Mouse (Mus musculus) midbrain, embryonic 14.5 days (tissue): ENCODE measurements around the gene Sertm1. TPM values are rescaled to one million over a fixed set of nuclear protein-coding genes. Genes with fewer than 3 reads are reported as not detected.

Experiments
- ATAC-seq: fragments of 200-750 bp; cut with Nextera tagmentation; 2 replicates; pipeline ENCODE4 v1.8.0; 2017; ENCODE audit warnings: moderate number of reproducible peaks, moderate library complexity; ENCODE audit not compliant: low FRiP score, low TSS enrichment
- DNase-seq: peaks from one replicate; pipeline ENCODE4 v3.0.0-alpha.2; 2015
- H3K27ac ChIP-seq: fragments of 300-500 bp; sonication (generic); replicated peaks from 2 replicates; pipeline ENCODE4 v1.5.1; 2014; ENCODE audit warnings: mild to moderate bottlenecking, low read depth, low read length, moderate library complexity
- H3K27me3 ChIP-seq: fragments of 300-500 bp; sonication (generic); 2 replicates; pipeline ENCODE4 v1.6.1; 2014; ENCODE audit warnings: low read length, control low read depth, mixed read lengths; ENCODE audit not compliant: control insufficient read depth, insufficient read depth
- H3K36me3 ChIP-seq: fragments of 300-500 bp; sonication (generic); 2 replicates; pipeline ENCODE4 v1.6.1; 2014; ENCODE audit warnings: low read length, control low read depth; ENCODE audit not compliant: control insufficient read depth, insufficient read depth
- H3K4me1 ChIP-seq: fragments of 300-500 bp; sonication (generic); 2 replicates; pipeline ENCODE4 v1.6.1; 2014; ENCODE audit warnings: mild to moderate bottlenecking, antibody characterized with exemption, low read length, control low read depth; ENCODE audit not compliant: control insufficient read depth, insufficient read depth
- H3K4me2 ChIP-seq: fragments of 300-500 bp; sonication (generic); 2 replicates; pipeline ENCODE4 v1.6.1; 2014; ENCODE audit warnings: mild to moderate bottlenecking, low read length, moderate library complexity
- H3K4me3 ChIP-seq: fragments of 300-500 bp; sonication (generic); replicated peaks from 2 replicates; pipeline ENCODE4 v1.5.1; 2014; ENCODE audit warnings: low read depth, low read length
- H3K9ac ChIP-seq: fragments of 300-500 bp; sonication (generic); replicated peaks from 2 replicates; pipeline ENCODE4 v1.6.1; 2014; ENCODE audit warnings: mild to moderate bottlenecking, low read length, moderate library complexity
- H3K9me3 ChIP-seq: fragments of 300-500 bp; sonication (generic); 2 replicates; pipeline ENCODE4 v1.6.1; 2016; ENCODE audit warnings: low read length, control low read depth, mixed read lengths; ENCODE audit not compliant: control insufficient read depth
- WGBS: fragments of 180-500 bp; shearing (Covaris S2); extraction: QIAGEN DNeasy Blood & Tissue Kit; methylation state at CpG from one replicate; pipeline ENCODE4 v1.1.7; 2014; 5-methylcytosine and 5-hydroxymethylcytosine counted together
- polyA plus RNA-seq: library from polyadenylated mRNA; unstranded; fragments of >200 nt; fragmentation: Nextera tagmentation; extraction: Ambion mirVana; gene quantifications from 2 replicates; pipeline ENCODE4 v1.2.1, GENCODE M21; 2014

Sertm1 gene
- polyA plus RNA-seq, 1 experiment from 2014 or later, result 1.3 TPM

DNA sequence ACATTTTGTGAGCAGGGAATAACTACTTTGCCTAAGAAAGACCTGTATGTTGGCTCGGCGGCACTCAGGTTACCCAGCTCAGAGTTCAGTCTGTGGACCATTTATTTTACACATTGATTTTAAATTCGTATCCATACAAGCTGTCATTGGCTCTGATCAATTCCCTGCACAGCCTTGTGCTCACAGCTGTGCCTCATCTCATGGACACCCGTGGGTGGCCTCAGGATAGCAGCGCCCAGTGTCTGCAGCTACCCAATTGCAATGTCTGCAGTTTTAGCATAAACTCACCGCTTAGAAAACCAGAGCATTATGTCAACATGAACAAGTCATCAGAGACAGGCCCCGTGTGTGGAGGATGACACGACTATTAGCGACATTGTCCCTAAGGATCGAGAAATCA is 17.7 kb downstream of the Sertm1 start:
- Histone ChIP-seq H3K9me3 (no peaks in the 10 kb centered on the region), H3K4me2 (no peak overlapping the region), H3K27me3 (no peaks in the 10 kb centered on the region), H3K4me3 (no peak overlapping the region), H3K36me3 (no peaks in the 10 kb centered on the region), H3K4me1 (no peaks in the 10 kb centered on the region), H3K9ac (no peak overlapping the region), H3K27ac (no peak overlapping the region)
- ATAC-seq, result no peak
- DNase-seq, result no peak
- WGBS, result 89% methylated on average over 10 of the region's 10 CpGs

- Histone ChIP-seq H3K27me3 (no peaks in the 10 kb centered on the region), H3K4me2 (no peak overlapping the region), H3K4me1 (no peaks in the 10 kb centered on the region), H3K9me3 (no peaks in the 10 kb centered on the region), H3K4me3 (no peak overlapping the region), H3K36me3 (no peaks in the 10 kb centered on the region), H3K9ac (no peak overlapping the region), H3K27ac (no peak overlapping the region)
- WGBS, result 80% methylated on average over 1 of the region's 1 CpGs
- ATAC-seq (no peak), DNase-seq (no peak)
These were observed 20.8 kb downstream of the Sertm1 start for GRCm38 (mm10) chr3:54894891-54895290.

DNA sequence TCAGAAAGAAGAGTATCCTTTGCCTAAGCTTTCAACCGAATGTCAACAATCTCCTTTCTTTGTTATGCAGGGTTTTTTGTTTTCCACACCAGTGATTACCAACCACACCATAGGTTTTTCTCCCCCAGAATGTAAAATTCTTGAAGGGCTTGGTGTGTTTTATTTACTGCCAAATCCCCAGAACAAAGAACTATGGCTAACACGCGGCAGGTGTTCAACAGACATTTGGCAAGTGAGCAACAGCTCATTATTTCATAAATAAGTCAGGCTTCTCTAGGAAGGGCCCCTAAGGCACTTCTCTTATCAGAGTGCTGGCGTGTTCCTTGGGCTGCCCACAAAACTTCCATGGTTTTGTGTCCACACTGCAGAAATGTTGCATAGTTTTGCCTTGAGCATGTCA is 23.5 kb downstream of the Sertm1 start:
- peak; percentile 42 for DNase-seq
- H3K36me3 ChIP-seq, result no peaks in the 10 kb centered on the region

DNA sequence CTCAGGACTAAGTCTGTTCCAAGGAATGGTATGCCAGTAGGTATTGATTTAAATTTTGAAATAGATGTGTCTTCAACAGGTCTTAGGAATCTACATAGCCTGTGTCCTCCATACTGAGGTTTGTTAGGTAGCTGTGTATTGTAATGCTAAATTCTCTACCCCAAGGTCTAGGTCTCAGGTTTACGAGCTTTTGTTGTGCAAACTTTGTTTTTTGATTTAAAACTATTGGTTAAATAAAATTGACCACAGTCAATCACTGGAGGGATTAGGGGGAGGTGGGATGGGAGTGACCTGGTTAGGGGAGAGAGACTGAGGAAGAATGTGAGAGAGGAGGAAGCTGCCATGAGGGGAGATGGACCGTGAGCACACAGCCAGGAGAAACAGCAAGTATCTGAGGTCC is 29.2 kb downstream of the Sertm1 start:
- Histone ChIP-seq H3K4me1 (no peaks in the 10 kb centered on the region), H3K4me2 (no peak overlapping the region), H3K27ac (no peak overlapping the region), H3K4me3 (no peak overlapping the region), H3K9me3 (no peaks in the 10 kb centered on the region), H3K27me3 (no peaks in the 10 kb centered on the region), H3K9ac (no peak overlapping the region), H3K36me3 (no peaks in the 10 kb centered on the region)
- ATAC-seq (no peak), DNase-seq (no peak)
- WGBS, result 86% methylated on average over 2 of the region's 2 CpGs

More for the DNA sequence above, 23.5 kb downstream of the Sertm1 start:
- Histone ChIP-seq H3K27ac (no peak overlapping the region), H3K9ac (no peak overlapping the region), H3K27me3 (no peaks in the 10 kb centered on the region), H3K4me3 (no peak overlapping the region), H3K4me2 (no peak overlapping the region), H3K9me3 (no peaks in the 10 kb centered on the region), H3K4me1 (no peaks in the 10 kb centered on the region)
- ATAC-seq, result no peak
- WGBS, result 28% methylated on average over 4 of the region's 4 CpGs

Other genes starting within 250 kb of the Sertm1 start
- gene Supt20, start 223.1 kb downstream of the Sertm1 start, polyA plus RNA-seq, result 81.9 and 98.8 TPM in 2 replicates
- 0.73 and 1.1 TPM in 2 replicates for gene Gm21958, start 201.5 kb downstream of the Sertm1 start, polyA plus RNA-seq
- gene Exosc8, start 180.5 kb downstream of the Sertm1 start, polyA plus RNA-seq, result 76.0 and 81.0 TPM in 2 replicates
- gene Alg5, start 180.3 kb downstream of the Sertm1 start, polyA plus RNA-seq, result 48.3 and 55.5 TPM in 2 replicates
- gene Smad9, start 160.3 kb downstream of the Sertm1 start, polyA plus RNA-seq, result 0.30 and 0.43 TPM in 2 replicates
- 45.4 and 59.8 TPM in 2 replicates for gene Rfxap, start 108.1 kb downstream of the Sertm1 start, polyA plus RNA-seq
- gene Ccna1, start 139.6 kb upstream of the Sertm1 start, polyA plus RNA-seq, result 1.1 and 2.2 TPM in 2 replicates
- 11.8 and 16.4 TPM in 2 replicates for gene Spg20, start 196.2 kb upstream of the Sertm1 start, polyA plus RNA-seq
- gene Ccdc169, start 221.5 kb upstream of the Sertm1 start, polyA plus RNA-seq, result 0.12 TPM in 1 of 2 replicates, not detected in the other